Mouse (Mus musculus): ENCODE data around the gene Swap70. TPM values are rescaled to one million over a fixed set of nuclear protein-coding genes. Genes with fewer than 3 reads are reported as not detected.

The Swap70 gene
- polyA plus RNA-seq, 1 experiment from 2014 or later, result 23.3 TPM

DNA sequence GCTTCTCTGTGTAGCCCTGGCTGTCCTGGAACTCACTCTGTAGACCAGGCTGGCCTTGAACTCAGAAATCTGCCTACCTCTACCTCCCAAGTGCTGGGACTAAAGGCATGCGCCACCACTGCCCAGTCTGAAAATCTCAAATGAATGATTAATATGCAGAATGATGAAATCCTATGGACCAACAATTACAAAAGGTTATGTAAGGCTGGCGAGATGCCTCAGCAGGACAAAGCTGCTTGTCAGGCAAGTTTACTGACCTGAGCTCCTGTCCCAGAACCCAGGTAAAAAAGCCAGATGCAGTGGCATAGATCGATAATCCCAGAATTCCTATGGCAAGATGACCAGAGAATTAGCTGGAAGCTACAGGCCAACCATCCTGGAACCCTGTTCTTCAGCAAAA is 28.3 kb upstream of the Swap70 start:
- no peaks in the 10 kb centered on the region for H3K4me1 ChIP-seq (replicated peaks; ENCODE audit: insufficient read depth, low read length)
- no peak overlapping the region for H3K27ac ChIP-seq
- no peak overlapping the region for H3K4me3 ChIP-seq (replicated peaks; ENCODE audit: low read depth, low read length)
- no peak overlapping the region for H3K9ac ChIP-seq (ENCODE audit: low read depth, low read length)
- H3K4me2 ChIP-seq (ENCODE audit: low read length), result no peak overlapping the region
- H3K27me3 ChIP-seq (ENCODE audit: insufficient read depth, low read length), result no peaks in the 10 kb centered on the region
- TF ChIP-seq CTCF (IDR thresholded peaks at IDR 0.05; ENCODE audit: low read depth), result no peak
- DNase-seq (ENCODE audit: low spot score) (no peak), ATAC-seq (replicated peaks; ENCODE audit: low FRiP score, low read depth) (no peak)
- H3K36me3 ChIP-seq (ENCODE audit: insufficient read depth, low read length), result no peaks in the 10 kb centered on the region
- H3K9me3 ChIP-seq (replicated peaks; ENCODE audit: low read length), result no peaks in the 10 kb centered on the region
- WGBS, result 96% methylated on average over 3 of the region's 3 CpGs

DNA sequence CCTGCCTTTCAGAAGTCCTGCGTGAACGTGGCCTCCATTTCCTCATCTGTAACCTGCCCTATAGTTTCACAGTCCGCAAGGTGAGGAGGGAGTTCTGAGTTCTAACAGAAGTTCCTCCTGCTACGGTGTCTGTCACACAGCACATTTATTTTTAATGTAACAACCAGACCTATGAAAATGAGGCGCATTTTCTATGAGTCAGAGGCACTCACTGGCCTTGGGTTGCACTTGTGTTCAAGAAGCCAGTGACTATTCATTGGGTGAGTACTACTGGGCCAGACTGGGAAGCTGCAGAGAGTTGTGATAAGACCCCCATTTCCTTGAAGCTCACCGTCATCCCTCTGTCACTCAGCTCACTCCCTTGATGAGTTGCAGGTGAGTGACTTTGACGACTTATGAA is 24.3 kb upstream of the Swap70 start:
- Histone ChIP-seq H3K4me1 (replicated peaks; ENCODE audit: insufficient read depth, low read length) (no peaks in the 10 kb centered on the region), H3K36me3 (ENCODE audit: insufficient read depth, low read length) (no peaks in the 10 kb centered on the region), H3K9me3 (replicated peaks; ENCODE audit: low read length) (no peaks in the 10 kb centered on the region), H3K27me3 (ENCODE audit: insufficient read depth, low read length) (no peaks in the 10 kb centered on the region), H3K4me2 (ENCODE audit: low read length) (no peak overlapping the region), H3K9ac (ENCODE audit: low read depth, low read length) (no peak overlapping the region), H3K4me3 (replicated peaks; ENCODE audit: low read depth, low read length) (no peak overlapping the region), H3K27ac (no peak overlapping the region)
- DNase-seq (ENCODE audit: low spot score), result no peak
- no peak for ATAC-seq (replicated peaks; ENCODE audit: low FRiP score, low read depth)
- TF ChIP-seq CTCF (IDR thresholded peaks at IDR 0.05; ENCODE audit: low read depth), result no peak
- 72% methylated on average over 7 of the region's 7 CpGs for WGBS

DNA sequence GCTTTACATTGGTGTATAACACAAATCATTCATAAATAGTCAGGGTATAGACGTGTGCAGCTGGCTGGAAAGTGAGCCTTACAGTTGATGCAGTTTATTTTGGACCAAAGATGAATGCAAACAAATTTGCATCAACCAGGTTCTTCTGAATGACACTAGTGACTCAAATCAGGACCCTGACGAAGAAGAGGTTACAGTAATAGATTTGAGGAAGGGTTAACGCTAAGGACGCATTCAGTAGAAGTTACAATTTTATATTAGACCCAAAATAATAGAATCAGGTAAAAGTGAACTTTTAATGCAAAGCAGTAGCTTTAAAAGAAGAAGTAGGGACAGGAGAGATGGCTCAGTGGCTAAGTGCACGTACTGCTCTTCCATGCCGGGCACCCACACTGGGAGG is 19.6 kb upstream of the Swap70 start:
- Histone ChIP-seq H3K27ac (no peak overlapping the region), H3K27me3 (ENCODE audit: insufficient read depth, low read length) (no peaks in the 10 kb centered on the region), H3K9ac (ENCODE audit: low read depth, low read length) (no peak overlapping the region), H3K36me3 (ENCODE audit: insufficient read depth, low read length) (no peaks in the 10 kb centered on the region), H3K9me3 (replicated peaks; ENCODE audit: low read length) (no peaks in the 10 kb centered on the region), H3K4me1 (replicated peaks; ENCODE audit: insufficient read depth, low read length) (no peaks in the 10 kb centered on the region), H3K4me3 (replicated peaks; ENCODE audit: low read depth, low read length) (no peak overlapping the region), H3K4me2 (ENCODE audit: low read length) (no peak overlapping the region)
- 95% methylated on average over 6 of the region's 6 CpGs for WGBS
- ATAC-seq (replicated peaks; ENCODE audit: low FRiP score, low read depth), result no peak
- no peak for DNase-seq (ENCODE audit: low spot score)
- TF ChIP-seq CTCF (IDR thresholded peaks at IDR 0.05; ENCODE audit: low read depth), result no peak

DNA sequence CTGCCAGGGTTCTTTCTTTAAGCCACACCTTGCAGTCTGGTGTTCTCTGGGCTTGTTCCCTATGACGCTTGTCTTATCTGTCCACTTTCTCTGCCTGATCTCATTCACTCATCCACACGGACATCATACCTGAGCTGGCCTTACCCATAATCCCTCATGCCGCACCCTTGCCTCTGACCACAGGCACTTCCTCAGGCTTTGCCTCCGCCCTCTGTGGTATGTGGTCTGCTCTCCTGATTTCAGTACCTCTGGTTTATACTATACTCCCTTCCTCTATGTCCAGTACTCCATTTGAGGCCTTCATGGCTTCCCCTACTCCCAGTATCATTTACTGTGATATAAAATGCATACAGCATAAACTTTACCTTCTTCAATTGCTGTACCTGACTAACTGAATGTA is 17.3 kb upstream of the Swap70 start:
- 92% methylated on average over 4 of the region's 4 CpGs for WGBS
- Histone ChIP-seq H3K36me3 (ENCODE audit: insufficient read depth, low read length) (no peaks in the 10 kb centered on the region), H3K9me3 (replicated peaks; ENCODE audit: low read length) (0 out of 2 replicates have a peak, but pooled peaks cover 3% of the 10 kb centered on the region)

DNA sequence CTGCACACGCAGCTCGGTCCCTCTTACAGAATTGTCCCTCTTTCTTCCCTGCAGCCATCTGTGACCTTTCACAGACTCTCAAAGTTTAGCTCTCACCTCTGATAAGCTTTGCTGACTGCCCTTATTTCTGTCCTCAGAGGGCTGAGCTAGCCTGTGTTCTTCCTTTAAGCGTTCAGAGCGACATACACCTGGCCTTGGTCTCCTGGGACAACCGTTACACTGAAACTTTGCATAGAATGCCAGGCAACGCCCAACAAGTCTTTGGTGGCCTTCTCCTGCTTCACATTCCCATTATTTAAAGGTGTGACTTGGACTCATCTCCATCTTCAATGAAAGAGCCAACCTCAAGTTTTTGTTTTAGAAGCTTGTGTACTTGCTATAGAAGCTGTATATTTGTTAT is 13.2 kb upstream of the Swap70 start:
- no peak for ATAC-seq (replicated peaks; ENCODE audit: low FRiP score, low read depth)
- DNase-seq (ENCODE audit: low spot score), result no peak

More for the DNA sequence above, 17.3 kb upstream of the Swap70 start:
- no peak overlapping the region for H3K4me2 ChIP-seq (ENCODE audit: low read length)
- DNase-seq (ENCODE audit: low spot score), result no peak
- no peaks in the 10 kb centered on the region for H3K27me3 ChIP-seq (ENCODE audit: insufficient read depth, low read length)
- H3K27ac ChIP-seq, result no peak overlapping the region
- H3K4me1 ChIP-seq (replicated peaks; ENCODE audit: insufficient read depth, low read length), result no peaks in the 10 kb centered on the region
- H3K4me3 ChIP-seq (replicated peaks; ENCODE audit: low read depth, low read length), result no peak overlapping the region
- H3K9ac ChIP-seq (ENCODE audit: low read depth, low read length), result no peak overlapping the region
- no peak for ATAC-seq (replicated peaks; ENCODE audit: low FRiP score, low read depth)
- no peak for TF ChIP-seq CTCF (IDR thresholded peaks at IDR 0.05; ENCODE audit: low read depth)

DNA sequence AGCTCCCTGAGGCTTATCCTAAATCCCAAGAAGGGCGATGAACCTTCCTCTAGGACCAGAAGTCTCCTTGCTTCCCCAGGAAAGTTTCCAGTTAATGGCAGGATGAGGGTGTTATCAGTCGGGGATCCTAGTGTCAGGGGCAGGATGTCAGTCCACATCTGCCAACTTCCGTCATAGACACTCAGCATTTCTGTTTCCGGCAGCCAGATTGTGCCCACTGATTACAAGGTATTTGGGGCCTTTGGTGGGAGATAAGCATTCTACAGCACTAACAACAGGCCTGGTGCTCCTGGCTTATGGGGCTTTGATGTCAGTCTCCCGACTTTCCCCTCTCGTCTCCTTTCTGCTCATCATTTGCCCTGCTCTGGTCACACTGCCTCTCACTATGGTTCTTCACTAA is 12.1 kb upstream of the Swap70 start:
- 73% methylated on average over 6 of the region's 6 CpGs for WGBS
- H3K4me2 ChIP-seq (ENCODE audit: low read length), result no peak overlapping the region
- no peaks in the 10 kb centered on the region for H3K27me3 ChIP-seq (ENCODE audit: insufficient read depth, low read length)
- H3K27ac ChIP-seq, result no peak overlapping the region
- DNase-seq (ENCODE audit: low spot score), result no peak
- H3K9me3 ChIP-seq (replicated peaks; ENCODE audit: low read length), result 0 out of 2 replicates have a peak, but pooled peaks cover 3% of the 10 kb centered on the region
- no peak overlapping the region for H3K4me3 ChIP-seq (replicated peaks; ENCODE audit: low read depth, low read length)
- H3K36me3 ChIP-seq (ENCODE audit: insufficient read depth, low read length), result no peaks in the 10 kb centered on the region
- H3K4me1 ChIP-seq (replicated peaks; ENCODE audit: insufficient read depth, low read length), result no peaks in the 10 kb centered on the region
- TF ChIP-seq CTCF (IDR thresholded peaks at IDR 0.05; ENCODE audit: low read depth), result no peak
- ATAC-seq (replicated peaks; ENCODE audit: low FRiP score, low read depth), result no peak
- H3K9ac ChIP-seq (ENCODE audit: low read depth, low read length), result no peak overlapping the region

More for the DNA sequence above, 13.2 kb upstream of the Swap70 start:
- 89% methylated on average over 6 of the region's 6 CpGs for WGBS
- Histone ChIP-seq H3K9ac (ENCODE audit: low read depth, low read length) (no peak overlapping the region), H3K27ac (no peak overlapping the region), H3K36me3 (ENCODE audit: insufficient read depth, low read length) (no peaks in the 10 kb centered on the region), H3K4me1 (replicated peaks; ENCODE audit: insufficient read depth, low read length) (no peaks in the 10 kb centered on the region), H3K27me3 (ENCODE audit: insufficient read depth, low read length) (no peaks in the 10 kb centered on the region), H3K4me3 (replicated peaks; ENCODE audit: low read depth, low read length) (no peak overlapping the region), H3K9me3 (replicated peaks; ENCODE audit: low read length) (0 out of 2 replicates have a peak, but pooled peaks cover 3% of the 10 kb centered on the region), H3K4me2 (ENCODE audit: low read length) (no peak overlapping the region)
- TF ChIP-seq CTCF (IDR thresholded peaks at IDR 0.05; ENCODE audit: low read depth), result no peak

DNA sequence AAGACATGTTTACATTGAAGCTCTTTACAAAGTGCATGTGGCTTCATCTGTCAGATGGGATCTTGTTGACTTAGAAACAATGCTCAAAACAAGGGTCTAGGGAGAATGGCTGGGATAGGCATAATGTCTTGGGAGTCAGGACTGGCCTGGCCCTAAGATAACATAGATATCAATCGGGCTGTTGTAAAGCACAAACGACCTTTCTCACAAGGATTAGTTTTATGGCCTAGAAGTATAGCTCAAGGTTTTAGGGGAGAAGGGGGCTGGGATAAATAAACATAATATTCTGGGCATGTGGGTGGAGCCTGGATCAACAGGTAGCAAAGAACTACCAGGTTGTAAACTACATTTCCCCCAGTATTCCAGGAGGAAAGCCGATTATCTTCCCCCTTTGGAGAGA is 10.5 kb upstream of the Swap70 start:
- no peak for TF ChIP-seq CTCF (IDR thresholded peaks at IDR 0.05; ENCODE audit: low read depth)
- DNase-seq (ENCODE audit: low spot score), result no peak
- H3K4me2 ChIP-seq (ENCODE audit: low read length), result no peak overlapping the region
- H3K4me3 ChIP-seq (replicated peaks; ENCODE audit: low read depth, low read length), result no peak overlapping the region
- H3K36me3 ChIP-seq (ENCODE audit: insufficient read depth, low read length), result no peaks in the 10 kb centered on the region
- ATAC-seq (replicated peaks; ENCODE audit: low FRiP score, low read depth), result no peak
- 51% methylated on average over 3 of the region's 3 CpGs for WGBS
- H3K9ac ChIP-seq (ENCODE audit: low read depth, low read length), result no peak overlapping the region
- H3K4me1 ChIP-seq (replicated peaks; ENCODE audit: insufficient read depth, low read length), result no peaks in the 10 kb centered on the region
- H3K27me3 ChIP-seq (ENCODE audit: insufficient read depth, low read length), result no peaks in the 10 kb centered on the region
- H3K27ac ChIP-seq, result no peak overlapping the region
- 0 out of 2 replicates have a peak, but pooled peaks cover 3% of the 10 kb centered on the region for H3K9me3 ChIP-seq (replicated peaks; ENCODE audit: low read length)

All from kidney, postnatal 0 days (tissue).